Mouse (Mus musculus): ENCODE measurements at regions not wholly inside any gene's neighbourhood (a gene's known extent, or its start where the extent isn't known, plus 50 kb on each side); places are given as distances from the start of the nearest gene placed in this dataset.
A peak's percentile ranks its signal among the peaks of the same experiment; 100 is the strongest.

DNA sequence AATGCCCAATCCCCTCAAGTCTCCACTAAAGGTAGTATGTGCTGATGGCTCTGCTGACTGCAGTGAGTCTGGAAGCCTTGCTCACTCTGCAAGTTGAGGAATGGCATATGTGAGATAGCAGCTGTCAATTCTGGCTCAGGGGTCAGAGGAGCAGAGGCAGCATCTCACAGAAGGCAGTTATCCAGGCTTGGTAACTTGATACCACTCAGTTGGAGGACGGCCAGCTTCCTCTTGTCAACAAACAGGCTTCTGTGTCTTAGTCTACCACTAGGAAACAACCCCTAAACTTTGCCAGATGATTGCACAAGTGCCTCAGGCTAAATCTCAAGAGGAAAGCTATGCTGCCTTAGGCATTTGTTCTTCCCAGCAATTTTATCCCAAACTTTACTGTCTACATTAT lies 55.7 kb upstream of the Gabre start:
- peak; percentile 98 for DNase-seq (ENCODE audit: low spot score)

DNA sequence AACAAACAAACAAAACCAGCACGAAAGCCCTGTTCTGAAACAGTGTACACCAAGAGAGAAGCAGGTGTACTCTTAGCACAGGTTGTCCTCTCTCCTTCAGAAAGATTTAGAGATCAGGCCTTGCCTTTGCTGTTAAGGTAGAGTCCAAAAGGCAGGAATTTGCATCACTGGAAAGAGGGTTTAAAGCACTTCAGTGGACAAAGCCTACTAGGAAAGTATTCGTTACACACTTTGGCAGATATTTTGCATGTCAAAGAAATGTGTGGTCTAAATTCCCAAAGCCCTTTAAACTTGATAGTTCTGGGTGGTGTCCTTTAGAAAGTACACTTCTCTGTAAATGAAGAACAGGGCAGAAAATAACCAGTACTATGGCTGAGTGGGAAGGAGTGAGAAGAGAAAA lies 54.2 kb upstream of the Gabre start:
- DNase-seq (ENCODE audit: low spot score): no peak

Measured in adipocyte (in vitro differentiated cells).